Mouse (Mus musculus): ENCODE results near the gene Slc7a11. TPM values are rescaled to one million over a fixed set of nuclear protein-coding genes. Genes with fewer than 3 reads are reported as not detected.
"Not testable (repeated sequence)": the region's sequence is repeated elsewhere in the genome, so short reads cannot be mapped to it uniquely, and the experiment has no call there.

The Slc7a11 gene
- total and polyA plus RNA-seq, 2 experiments from 2014 or later = 3.8 to 19.0 TPM

GRCm38 (mm10) chr3:50438520-50439253 is 4.7 kb downstream of the Slc7a11 start:
- Histone ChIP-seq H3K27ac (ENCODE audit: low read depth, low read length) (no peak overlapping the region), H3K4me2 (ENCODE audit: low read depth) (no peak overlapping the region), H3K27me3 (ENCODE audit: insufficient read depth, low read length) (no peaks in the 10 kb centered on the region), H3K9ac (no peak overlapping the region), H3K9me3 (ENCODE audit: low read length) (no peaks in the 10 kb centered on the region), H3K36me3 (ENCODE audit: insufficient read depth) (no peaks in the 10 kb centered on the region), H3K4me3 (ENCODE audit: low read depth, low read length) (no peak overlapping the region), H3K4me1 (ENCODE audit: insufficient read depth) (0 out of 2 replicates have a peak, but pooled peaks cover 2% of the 10 kb centered on the region)
- no peak for TF ChIP-seq CTCF (IDR thresholded peaks at IDR 0.05; ENCODE audit: low read depth)
- 46% methylated on average over 4 of the region's 4 CpGs for WGBS
- no peak for DNase-seq
- ATAC-seq = no peak

GRCm38 (mm10) chr3:50438081-50438480 is 5.3 kb downstream of the Slc7a11 start:
- WGBS = 15% methylated on average over 2 of the region's 2 CpGs

GRCm38 (mm10) chr3:50436409-50436808 is 7.0 kb downstream of the Slc7a11 start:
- 91% methylated on average over 2 of the region's 2 CpGs for WGBS
- H3K27ac ChIP-seq (ENCODE audit: low read depth, low read length); H3K4me1 ChIP-seq (ENCODE audit: insufficient read depth); H3K9ac ChIP-seq; H3K4me3 ChIP-seq (ENCODE audit: low read depth, low read length); H3K27me3 ChIP-seq (ENCODE audit: insufficient read depth, low read length); DNase-seq; H3K9me3 ChIP-seq (ENCODE audit: low read length); H3K36me3 ChIP-seq (ENCODE audit: insufficient read depth); ATAC-seq; H3K4me2 ChIP-seq (ENCODE audit: low read depth): not testable (repeated sequence)

More at GRCm38 (mm10) chr3:50438081-50438480, 5.3 kb downstream of the Slc7a11 start:
- not testable (repeated sequence) for H3K9me3 ChIP-seq (ENCODE audit: low read length); H3K4me1 ChIP-seq (ENCODE audit: insufficient read depth); H3K4me2 ChIP-seq (ENCODE audit: low read depth); H3K27me3 ChIP-seq (ENCODE audit: insufficient read depth, low read length); H3K27ac ChIP-seq (ENCODE audit: low read depth, low read length); H3K9ac ChIP-seq; DNase-seq; H3K36me3 ChIP-seq (ENCODE audit: insufficient read depth); H3K4me3 ChIP-seq (ENCODE audit: low read depth, low read length)
- ATAC-seq = peak; percentile 63; the same call in 1 of the 2 replicates

DNA sequence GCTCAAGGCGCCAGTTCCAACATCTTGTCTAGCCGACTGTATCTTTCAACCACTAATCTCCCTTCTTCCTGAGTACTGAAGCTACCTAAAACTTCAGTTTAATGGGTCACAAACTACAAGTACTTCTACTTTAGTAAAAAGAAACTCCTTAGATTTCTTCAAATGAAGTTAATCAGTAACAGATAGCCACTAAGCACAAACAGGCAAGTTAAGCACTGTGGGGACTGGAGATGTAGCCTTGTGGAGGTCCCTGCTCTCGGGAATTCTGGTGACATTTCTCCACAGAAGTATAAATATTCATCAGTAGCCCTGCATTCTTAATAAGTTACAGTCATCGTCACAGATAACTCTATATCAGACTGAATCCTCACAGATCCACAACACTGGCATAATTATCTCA is 9.6 kb downstream of the Slc7a11 start:
- H3K36me3 ChIP-seq (ENCODE audit: insufficient read depth) = no peaks in the 10 kb centered on the region
- no peak overlapping the region for H3K4me3 ChIP-seq (ENCODE audit: low read depth, low read length)
- H3K27me3 ChIP-seq (ENCODE audit: insufficient read depth, low read length) = no peaks in the 10 kb centered on the region
- H3K4me2 ChIP-seq (ENCODE audit: low read depth) = no peak overlapping the region
- no peak for ATAC-seq
- no peak overlapping the region for H3K27ac ChIP-seq (ENCODE audit: low read depth, low read length)
- no peak overlapping the region for H3K9ac ChIP-seq
- H3K9me3 ChIP-seq (ENCODE audit: low read length) = no peaks in the 10 kb centered on the region
- TF ChIP-seq CTCF (IDR thresholded peaks at IDR 0.05; ENCODE audit: low read depth) = no peak
- DNase-seq = no peak
- H3K4me1 ChIP-seq (ENCODE audit: insufficient read depth) = no peaks in the 10 kb centered on the region
- 74% methylated on average over 4 of the region's 4 CpGs for WGBS

- ATAC-seq (no peak), DNase-seq (no peak)
- Histone ChIP-seq H3K27ac (ENCODE audit: low read depth, low read length) (no peak overlapping the region), H3K36me3 (ENCODE audit: insufficient read depth) (no peaks in the 10 kb centered on the region), H3K4me3 (ENCODE audit: low read depth, low read length) (no peak overlapping the region), H3K9me3 (ENCODE audit: low read length) (no peaks in the 10 kb centered on the region), H3K4me2 (ENCODE audit: low read depth) (no peak overlapping the region), H3K27me3 (ENCODE audit: insufficient read depth, low read length) (no peaks in the 10 kb centered on the region), H3K4me1 (ENCODE audit: insufficient read depth) (no peaks in the 10 kb centered on the region), H3K9ac (no peak overlapping the region)
- TF ChIP-seq CTCF (IDR thresholded peaks at IDR 0.05; ENCODE audit: low read depth) = no peak
- WGBS = 88% methylated on average over 8 of the region's 8 CpGs
Measured at GRCm38 (mm10) chr3:50430811-50431210, 12.6 kb downstream of the Slc7a11 start.

GRCm38 (mm10) chr3:50421480-50422277 is 21.7 kb downstream of the Slc7a11 start:
- H3K4me3 ChIP-seq (ENCODE audit: low read depth, low read length) = no peak overlapping the region
- no peak overlapping the region for H3K9ac ChIP-seq
- DNase-seq (peak; percentile 55), ATAC-seq (peak; percentile 94)
- no peak overlapping the region for H3K4me2 ChIP-seq (ENCODE audit: low read depth)
- H3K4me1 ChIP-seq (ENCODE audit: insufficient read depth) = no peaks in the 10 kb centered on the region
- no peaks in the 10 kb centered on the region for H3K36me3 ChIP-seq (ENCODE audit: insufficient read depth)
- no peak for TF ChIP-seq CTCF (IDR thresholded peaks at IDR 0.05; ENCODE audit: low read depth)
- WGBS = 10% methylated on average over 8 of the region's 8 CpGs
- no peaks in the 10 kb centered on the region for H3K9me3 ChIP-seq (ENCODE audit: low read length)
- no peaks in the 10 kb centered on the region for H3K27me3 ChIP-seq (ENCODE audit: insufficient read depth, low read length)
- H3K27ac ChIP-seq (ENCODE audit: low read depth, low read length) = peak overlapping the region; percentile 35; the same call in 1 of the 2 replicates

- no peak for TF ChIP-seq CTCF (IDR thresholded peaks at IDR 0.05; ENCODE audit: low read depth)
- no peak for ATAC-seq
- H3K4me1 ChIP-seq (ENCODE audit: insufficient read depth) = no peaks in the 10 kb centered on the region
- no peak overlapping the region for H3K4me3 ChIP-seq (ENCODE audit: low read depth, low read length)
- no peaks in the 10 kb centered on the region for H3K27me3 ChIP-seq (ENCODE audit: insufficient read depth, low read length)
- H3K9me3 ChIP-seq (ENCODE audit: low read length) = no peaks in the 10 kb centered on the region
- H3K27ac ChIP-seq (ENCODE audit: low read depth, low read length) = no peak overlapping the region
- 93% methylated on average over 3 of the region's 3 CpGs for WGBS
- DNase-seq = no peak
- H3K9ac ChIP-seq = no peak overlapping the region
- H3K36me3 ChIP-seq (ENCODE audit: insufficient read depth) = no peaks in the 10 kb centered on the region
- H3K4me2 ChIP-seq (ENCODE audit: low read depth) = no peak overlapping the region
Measured at GRCm38 (mm10) chr3:50419161-50419560, 24.3 kb downstream of the Slc7a11 start.

Measured in forebrain, postnatal 0 days (tissue).